Mouse (Mus musculus) liver, postnatal 0 days (tissue): Measurements from ENCODE around the gene Fbxo10. TPM values are rescaled to one million over a fixed set of nuclear protein-coding genes. Genes with fewer than 3 reads are reported as not detected.
"Not testable (repeated sequence)": the region's sequence is repeated elsewhere in the genome, so short reads cannot be mapped to it uniquely, and the experiment has no call there.

ENCODE experiments used
- ATAC-seq: fragments of 200-750 bp; cut with Nextera tagmentation; 2 replicates; pipeline ENCODE4 v1.8.0; 2017; ENCODE audit warnings: mild to moderate bottlenecking, moderate library complexity
- DNase-seq: peaks from one replicate; pipeline ENCODE4 v3.0.0-alpha.2; 2016
- H3K27ac ChIP-seq: fragments of 300-500 bp; sonication (generic); 2 replicates; pipeline ENCODE4 v1.5.1; 2014; ENCODE audit warnings: antibody characterized with exemption, moderate library complexity, mild to moderate bottlenecking, low read depth
- H3K27me3 ChIP-seq: fragments of 300-500 bp; sonication (generic); 2 replicates; pipeline ENCODE4 v1.6.1; 2014; ENCODE audit warnings: low read length, control low read depth, mixed read lengths; ENCODE audit not compliant: insufficient read depth
- H3K36me3 ChIP-seq: fragments of 300-500 bp; sonication (generic); replicated peaks from 2 replicates; pipeline ENCODE4 v1.6.1; 2014; ENCODE audit warnings: mild to moderate bottlenecking, control low read depth, low read length, moderate library complexity, mixed read lengths; ENCODE audit not compliant: insufficient read depth
- H3K4me1 ChIP-seq: fragments of 300-500 bp; sonication (generic); 2 replicates; pipeline ENCODE4 v1.6.1; 2014; ENCODE audit warnings: antibody characterized with exemption, mild to moderate bottlenecking, control low read depth; ENCODE audit not compliant: insufficient read depth
- H3K4me2 ChIP-seq: fragments of 300-500 bp; sonication (generic); 2 replicates; pipeline ENCODE4 v1.6.1; 2014; ENCODE audit warnings: low read depth, mild to moderate bottlenecking, low read length, moderate library complexity, mixed read lengths
- H3K4me3 ChIP-seq: fragments of 300-500 bp; sonication (generic); 2 replicates; pipeline ENCODE4 v1.5.1; 2014; ENCODE audit warnings: low read depth, low read length
- H3K9ac ChIP-seq: fragments of 300-500 bp; sonication (generic); replicated peaks from 2 replicates; pipeline ENCODE4 v1.6.1; 2014; ENCODE audit warnings: mild to moderate bottlenecking, moderate library complexity
- H3K9me3 ChIP-seq: fragments of 300-500 bp; sonication (generic); 2 replicates; pipeline ENCODE4 v1.6.1; 2016; ENCODE audit warnings: mild to moderate bottlenecking, control low read depth, low read length, mixed read lengths
- CTCF ChIP-seq: sonication (generic); IDR thresholded peaks from 2 replicates; pipeline ENCODE4 v1.5.1; 2016; ENCODE audit warnings: antibody characterized with exemption, low read depth
- EP300 ChIP-seq: IDR thresholded peaks from 2 replicates; pipeline ENCODE4 v1.6.1; 2016; ENCODE audit warnings: antibody characterized with exemption, low read depth, mild to moderate bottlenecking
- WGBS: fragments of 180-500 bp; shearing (Covaris S2); extraction: QIAGEN DNeasy Blood & Tissue Kit; methylation state at CpG from one replicate; pipeline ENCODE4 v1.1.7; 2014; ENCODE audit not compliant: insufficient replicate concordance; 5-methylcytosine and 5-hydroxymethylcytosine counted together
- polyA plus RNA-seq: library from polyadenylated mRNA; unstranded; fragments of >200 nt; fragmentation: Nextera tagmentation; extraction: Ambion mirVana; gene quantifications from 2 replicates; pipeline ENCODE4 v1.2.1, GENCODE M21; 2015

The Fbxo10 gene
- polyA plus RNA-seq, 1 experiment from 2014 or later: 2.0 TPM

GRCm38 (mm10) chr4:45073544-45073943 lies 10.9 kb downstream of the Fbxo10 start:
- 54% methylated on average over 6 of the region's 6 CpGs for WGBS
- no peak overlapping the region for H3K9ac ChIP-seq
- no peak overlapping the region for H3K4me3 ChIP-seq
- H3K27ac ChIP-seq: no peak overlapping the region
- no peaks in the 10 kb centered on the region for H3K27me3 ChIP-seq
- H3K36me3 ChIP-seq: 0 out of 2 replicates have a peak, but pooled peaks cover 4% of the 10 kb centered on the region
- TF ChIP-seq CTCF (no peak), EP300 (peak; percentile 94)
- H3K4me2 ChIP-seq: 0 out of 2 replicates have a peak overlapping the region, but pooled peaks have one; percentile 3
- peak; percentile 68 for ATAC-seq
- DNase-seq: no peak
- H3K4me1 ChIP-seq: peaks cover 10% of the 10 kb centered on the region; the same call in 1 of the 2 replicates
- H3K9me3 ChIP-seq: no peaks in the 10 kb centered on the region

GRCm38 (mm10) chr4:45072261-45072973 lies 12.0 kb downstream of the Fbxo10 start:
- peaks cover 10% of the 10 kb centered on the region; the same call in 1 of the 2 replicates for H3K4me1 ChIP-seq
- no peak overlapping the region for H3K27ac ChIP-seq
- no peak for TF ChIP-seq CTCF
- no peak for TF ChIP-seq EP300
- H3K4me3 ChIP-seq: no peak overlapping the region
- no peak overlapping the region for H3K4me2 ChIP-seq
- H3K9me3 ChIP-seq: no peaks in the 10 kb centered on the region
- ATAC-seq (peak; percentile 31; the same call in 1 of the 2 replicates), DNase-seq (no peak)
- H3K9ac ChIP-seq: no peak overlapping the region
- H3K36me3 ChIP-seq: no peaks in the 10 kb centered on the region
- no peaks in the 10 kb centered on the region for H3K27me3 ChIP-seq
- WGBS: 78% methylated on average over 15 of the region's 15 CpGs

- Histone ChIP-seq H3K4me3 (no peak overlapping the region), H3K9ac (no peak overlapping the region), H3K27me3 (no peaks in the 10 kb centered on the region), H3K9me3 (no peaks in the 10 kb centered on the region), H3K4me2 (no peak overlapping the region), H3K27ac (no peak overlapping the region), H3K4me1 (peaks cover 17% of the 10 kb centered on the region), H3K36me3 (no peaks in the 10 kb centered on the region)
- WGBS: 75% methylated on average over 4 of the region's 4 CpGs
- DNase-seq (no peak), ATAC-seq (no peak)
- TF ChIP-seq CTCF (no peak), EP300 (no peak)
These were observed 16.7 kb downstream of the Fbxo10 start for GRCm38 (mm10) chr4:45067742-45068141.

- Histone ChIP-seq H3K36me3 (peaks cover 3% of the 10 kb centered on the region; the same call in 1 of the 2 replicates), H3K27me3 (no peaks in the 10 kb centered on the region)
These were observed 18.2 kb downstream of the Fbxo10 start for GRCm38 (mm10) chr4:45066036-45066730.

GRCm38 (mm10) chr4:45064577-45064976 lies 19.8 kb downstream of the Fbxo10 start:
- Histone ChIP-seq H3K27me3 (no peaks in the 10 kb centered on the region), H3K4me3 (no peak overlapping the region), H3K27ac (peak overlapping the region; percentile 29; the same call in 1 of the 2 replicates), H3K9me3 (no peaks in the 10 kb centered on the region), H3K4me1 (peaks cover 14% of the 10 kb centered on the region), H3K36me3 (peaks cover 3% of the 10 kb centered on the region; the same call in 1 of the 2 replicates), H3K4me2 (no peak overlapping the region), H3K9ac (no peak overlapping the region)
- 75% methylated on average over 2 of the region's 2 CpGs for WGBS
- ATAC-seq (no peak), DNase-seq (no peak)
- TF ChIP-seq CTCF: no peak

More at GRCm38 (mm10) chr4:45066036-45066730, 18.2 kb downstream of the Fbxo10 start:
- Histone ChIP-seq H3K4me2 (no peak overlapping the region), H3K27ac (no peak overlapping the region), H3K9ac (no peak overlapping the region), H3K4me3 (no peak overlapping the region), H3K4me1 (peaks cover 17% of the 10 kb centered on the region), H3K9me3 (no peaks in the 10 kb centered on the region)
- TF ChIP-seq CTCF: no peak
- DNase-seq: no peak
- 26% methylated on average over 2 of the region's 2 CpGs for WGBS
- no peak for ATAC-seq

- not testable (repeated sequence) for ATAC-seq, H3K36me3 ChIP-seq, H3K9me3 ChIP-seq, H3K27me3 ChIP-seq, H3K4me3 ChIP-seq, H3K9ac ChIP-seq, H3K4me2 ChIP-seq, DNase-seq
- WGBS: 56% methylated on average over 1 of the region's 1 CpGs
- Histone ChIP-seq H3K27ac (0 out of 2 replicates have a peak overlapping the region, but pooled peaks have one; percentile 29), H3K4me1 (peaks cover 14% of the 10 kb centered on the region)
These were observed 20.6 kb downstream of the Fbxo10 start for GRCm38 (mm10) chr4:45063836-45064235.
